Mouse (Mus musculus): ENCODE data around the gene Tob1. TPM values are rescaled to one million over a fixed set of nuclear protein-coding genes. Genes with fewer than 3 reads are reported as not detected.

The Tob1 gene
- polyA plus RNA-seq, 1 experiment from 2014 or later = 22.1 TPM

DNA sequence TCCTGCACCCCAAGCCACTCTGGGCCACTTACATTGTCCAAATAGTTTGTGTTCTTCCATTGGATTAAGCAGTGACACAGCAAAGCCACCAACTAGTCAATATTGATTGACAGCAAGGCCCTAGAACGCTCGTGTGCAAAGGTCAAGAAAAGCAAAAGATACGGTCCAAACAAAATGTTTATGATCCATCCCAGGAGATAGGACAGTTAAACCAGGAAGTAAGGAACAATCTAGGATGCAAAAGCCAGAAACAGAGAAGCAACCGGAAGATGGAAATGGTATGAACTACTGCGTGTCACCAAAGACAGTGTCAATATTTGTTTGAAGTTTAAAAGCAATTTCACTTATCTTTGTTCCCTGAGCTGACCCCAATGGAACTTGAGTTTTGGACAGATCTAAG lies 9.1 kb upstream of the Tob1 start:
- WGBS = 89% methylated on average over 5 of the region's 5 CpGs
- H3K9me3 ChIP-seq = no peaks in the 10 kb centered on the region
- no peak for DNase-seq (ENCODE audit: low spot score)

GRCm38 (mm10) chr11:94203066-94203465 lies 8.2 kb upstream of the Tob1 start:
- no peak overlapping the region for H3K27ac ChIP-seq (replicated peaks)
- WGBS = 66% methylated on average over 3 of the region's 3 CpGs
- H3K36me3 ChIP-seq (replicated peaks) = no peaks in the 10 kb centered on the region
- no peak overlapping the region for H3K4me3 ChIP-seq
- no peak for DNase-seq (ENCODE audit: low spot score)
- H3K9me3 ChIP-seq = no peaks in the 10 kb centered on the region
- 0 out of 2 replicates have a peak, but pooled peaks cover 8% of the 10 kb centered on the region for H3K4me1 ChIP-seq
- no peaks in the 10 kb centered on the region for H3K27me3 ChIP-seq (replicated peaks; ENCODE audit: low read depth, poor library complexity, severe bottlenecking)

More for the DNA sequence above, 9.1 kb upstream of the Tob1 start:
- H3K4me1 ChIP-seq = 0 out of 2 replicates have a peak, but pooled peaks cover 8% of the 10 kb centered on the region
- H3K27me3 ChIP-seq (replicated peaks; ENCODE audit: low read depth, poor library complexity, severe bottlenecking) = no peaks in the 10 kb centered on the region
- no peak overlapping the region for H3K4me3 ChIP-seq
- no peaks in the 10 kb centered on the region for H3K36me3 ChIP-seq (replicated peaks)
- no peak overlapping the region for H3K27ac ChIP-seq (replicated peaks)

DNA sequence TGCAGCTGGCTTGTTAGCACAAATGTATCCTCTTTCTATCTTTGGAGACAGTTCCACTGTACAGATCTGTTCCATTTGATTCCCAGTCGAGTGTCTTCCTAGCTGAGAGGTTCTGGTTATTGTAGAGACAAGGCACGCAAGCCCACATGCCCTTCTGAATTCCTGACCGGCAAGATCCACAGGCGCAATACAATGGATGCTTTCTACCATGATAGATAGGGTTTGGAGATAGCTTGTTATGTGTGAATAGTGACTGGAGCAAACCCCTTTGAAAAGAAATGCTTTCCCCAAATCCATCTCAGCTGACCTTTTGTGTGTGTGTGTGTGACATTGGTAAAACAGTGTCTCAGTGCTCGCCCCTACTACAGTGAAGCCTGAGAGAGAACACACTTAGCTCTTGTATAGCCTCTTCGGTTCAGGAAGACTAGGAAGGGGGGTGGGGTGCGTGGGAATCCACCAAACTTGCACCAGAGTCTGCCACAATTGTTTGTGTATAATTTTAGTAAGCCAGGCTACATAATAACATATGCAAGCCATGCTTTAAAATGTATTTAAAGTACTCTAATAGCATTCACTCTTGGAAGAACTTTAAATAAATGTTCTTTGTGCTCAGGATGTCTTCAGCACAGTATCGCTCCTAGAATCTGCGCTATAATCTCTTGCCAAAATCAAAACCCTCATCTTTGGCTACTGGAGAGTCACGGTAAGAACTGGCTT lies 4.7 kb upstream of the Tob1 start:
- Histone ChIP-seq H3K4me3 (no peak overlapping the region), H3K36me3 (replicated peaks) (no peaks in the 10 kb centered on the region), H3K27me3 (replicated peaks; ENCODE audit: low read depth, poor library complexity, severe bottlenecking) (no peaks in the 10 kb centered on the region), H3K9me3 (no peaks in the 10 kb centered on the region), H3K4me1 (0 out of 2 replicates have a peak, but pooled peaks cover 8% of the 10 kb centered on the region), H3K27ac (replicated peaks) (no peak overlapping the region)
- DNase-seq (ENCODE audit: low spot score) = no peak
- 67% methylated on average over 10 of the region's 10 CpGs for WGBS

DNA sequence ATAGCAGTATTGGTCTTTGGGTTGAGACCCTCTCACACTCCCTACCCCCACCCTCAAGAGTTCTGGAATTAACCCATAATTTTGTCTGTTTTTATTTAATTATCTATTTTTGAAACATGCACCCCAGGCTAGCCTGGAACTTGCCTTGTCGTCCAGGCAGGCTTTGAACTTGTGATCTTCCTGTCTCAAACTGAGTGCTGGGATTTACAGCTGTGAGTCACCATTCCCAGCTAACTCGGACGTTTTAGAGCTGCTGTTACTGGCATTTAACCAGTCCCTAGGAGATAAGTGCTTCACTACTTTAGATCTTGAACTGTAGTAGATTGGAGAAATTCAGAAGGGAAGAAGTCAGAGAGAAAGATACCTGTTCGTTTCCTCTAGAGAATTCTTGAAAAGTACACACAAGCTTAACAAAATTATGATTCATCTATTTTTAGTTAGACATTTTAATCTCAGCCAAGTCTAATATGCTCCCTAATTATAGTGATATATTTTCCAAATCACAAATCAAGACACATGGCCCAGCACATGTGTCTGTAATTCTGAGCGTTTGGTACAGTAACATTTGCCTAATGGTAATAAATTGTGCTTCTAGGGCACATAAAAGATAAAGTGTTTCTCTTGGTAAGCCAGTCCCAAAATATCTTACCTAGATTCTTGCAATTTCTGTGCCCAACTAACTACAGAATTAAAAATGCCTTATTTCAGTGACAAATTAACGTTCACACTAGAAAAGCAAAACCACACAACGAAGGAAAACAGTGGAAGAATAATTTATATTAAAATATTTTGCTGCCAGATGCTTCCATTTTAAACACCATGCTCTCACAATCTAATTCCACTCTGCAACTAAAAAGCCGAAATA lies 2.2 kb upstream of the Tob1 start:
- H3K9me3 ChIP-seq = no peaks in the 10 kb centered on the region
- H3K27ac ChIP-seq (replicated peaks) = no peak overlapping the region

DNA sequence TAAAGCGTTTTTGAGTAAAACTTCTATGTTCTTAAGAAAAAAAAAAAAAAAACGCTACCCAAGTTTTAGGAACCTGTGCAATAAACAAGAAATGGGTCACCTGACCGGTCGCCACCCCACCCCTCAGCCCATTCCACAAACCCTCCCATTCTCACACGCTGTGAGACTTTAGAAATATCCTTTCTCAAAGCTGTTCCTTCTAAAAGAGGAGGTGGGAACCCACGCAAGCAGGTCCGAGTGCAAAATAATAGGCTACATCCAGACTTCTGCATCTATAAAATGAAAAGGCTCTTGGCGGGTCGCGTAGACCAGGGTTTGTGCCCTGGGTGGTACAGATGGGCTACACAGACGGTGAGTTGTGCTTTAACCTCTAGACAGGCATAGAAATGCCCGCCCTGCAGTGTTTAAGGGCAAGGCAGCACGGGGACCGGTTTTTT lies 1.5 kb upstream of the Tob1 start:
- peaks cover 25% of the 10 kb centered on the region for H3K4me1 ChIP-seq
- DNase-seq (ENCODE audit: low spot score) = no peak
- 2% methylated on average over 14 of the region's 14 CpGs for WGBS
- peak overlapping the region; percentile 99 for H3K27ac ChIP-seq (replicated peaks)
- no peaks in the 10 kb centered on the region for H3K9me3 ChIP-seq
- H3K27me3 ChIP-seq (replicated peaks; ENCODE audit: low read depth, poor library complexity, severe bottlenecking) = no peaks in the 10 kb centered on the region
- peaks cover 13% of the 10 kb centered on the region for H3K36me3 ChIP-seq (replicated peaks)
- H3K4me3 ChIP-seq = peak overlapping the region; percentile 97

More for the DNA sequence above, 2.2 kb upstream of the Tob1 start:
- Histone ChIP-seq H3K4me1 (peaks cover 21% of the 10 kb centered on the region), H3K4me3 (peak overlapping the region; percentile 97), H3K27me3 (replicated peaks; ENCODE audit: low read depth, poor library complexity, severe bottlenecking) (no peaks in the 10 kb centered on the region), H3K36me3 (replicated peaks) (peaks cover 7% of the 10 kb centered on the region)
- no peak for DNase-seq (ENCODE audit: low spot score)
- WGBS = 53% methylated on average over 8 of the region's 8 CpGs

DNA sequence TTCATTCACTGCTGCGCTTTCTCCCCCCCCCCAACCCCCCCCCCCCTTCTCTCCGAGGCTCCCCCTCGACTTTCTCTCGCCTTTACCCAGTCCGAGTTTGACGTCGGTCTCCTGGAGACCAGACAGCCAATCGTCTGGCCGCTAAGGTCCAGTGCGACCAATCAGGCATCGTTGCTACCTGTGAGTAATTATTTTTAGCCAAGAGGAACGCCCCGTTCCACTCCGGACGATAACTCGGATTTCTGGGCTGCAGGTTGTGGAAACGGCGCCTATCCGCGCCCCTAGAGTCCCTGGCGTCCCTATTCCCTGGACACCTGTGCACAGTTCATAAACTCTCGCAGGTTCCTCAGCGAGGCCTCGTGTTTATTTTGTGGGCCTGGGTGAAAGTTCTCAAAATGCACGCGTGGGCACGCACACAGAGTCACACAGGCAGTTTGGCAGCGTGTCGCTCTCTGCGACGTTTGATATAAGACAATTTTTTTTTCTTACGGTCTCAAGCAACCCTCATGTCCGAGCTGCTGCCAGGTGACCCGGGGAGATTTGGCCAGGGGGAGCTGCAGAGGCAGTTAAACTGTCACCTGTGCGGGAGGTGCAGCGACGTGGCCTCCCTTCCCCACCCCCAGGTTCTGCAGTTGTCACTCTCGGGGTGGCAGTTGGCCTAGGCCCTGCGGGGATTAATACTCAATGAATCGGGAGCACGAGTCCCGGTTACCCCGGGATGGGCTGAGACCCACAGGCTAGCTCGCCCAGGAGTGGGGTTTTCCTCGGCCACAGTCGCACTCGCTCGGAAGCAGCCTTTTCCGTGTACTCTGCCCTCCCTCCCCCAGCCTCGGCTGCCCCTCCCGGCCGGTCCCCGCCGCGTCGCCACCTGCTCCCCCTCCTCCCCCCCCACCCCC lies 815 bp upstream of the Tob1 start:
- Histone ChIP-seq H3K27me3 (replicated peaks; ENCODE audit: low read depth, poor library complexity, severe bottlenecking) (no peaks in the 10 kb centered on the region), H3K36me3 (replicated peaks) (peaks cover 15% of the 10 kb centered on the region), H3K9me3 (no peaks in the 10 kb centered on the region), H3K4me1 (peaks cover 26% of the 10 kb centered on the region), H3K27ac (replicated peaks) (peak overlapping the region; percentile 99), H3K4me3 (peak overlapping the region; percentile 97)
- under 1% methylated on average over 54 of the region's 56 CpGs for WGBS
- peak; percentile 93 for DNase-seq (ENCODE audit: low spot score)

- H3K9me3 ChIP-seq = no peaks in the 10 kb centered on the region
- peak overlapping the region; percentile 99 for H3K27ac ChIP-seq (replicated peaks)
- H3K4me3 ChIP-seq = peak overlapping the region; percentile 97
- DNase-seq (ENCODE audit: low spot score) = peak; percentile 88
- H3K36me3 ChIP-seq (replicated peaks) = peaks cover 19% of the 10 kb centered on the region
- peaks cover 30% of the 10 kb centered on the region for H3K4me1 ChIP-seq
- WGBS = 1% methylated on average over 60 of the region's 61 CpGs
- no peaks in the 10 kb centered on the region for H3K27me3 ChIP-seq (replicated peaks; ENCODE audit: low read depth, poor library complexity, severe bottlenecking)
Measured at GRCm38 (mm10) chr11:94211651-94212488, 616 bp downstream of the Tob1 start.

DNA sequence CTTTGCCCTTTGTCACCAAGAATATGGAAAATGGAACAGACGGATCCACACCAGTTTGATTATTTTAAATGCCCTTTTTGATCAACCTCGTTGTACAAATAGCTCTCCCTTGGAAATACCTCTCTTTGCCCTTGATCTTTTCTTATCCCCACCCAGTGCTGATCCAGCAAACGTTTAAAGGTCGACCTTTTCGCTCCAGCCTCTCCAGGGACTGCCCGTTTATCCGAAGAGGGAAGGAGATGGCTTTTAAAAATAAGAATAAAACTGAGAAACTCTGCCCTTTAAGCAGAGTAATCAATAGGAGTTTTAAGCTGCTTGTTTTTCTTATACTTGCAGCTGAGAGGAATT lies 1.2 kb downstream of the Tob1 start:
- no peak for DNase-seq (ENCODE audit: low spot score)

DNA sequence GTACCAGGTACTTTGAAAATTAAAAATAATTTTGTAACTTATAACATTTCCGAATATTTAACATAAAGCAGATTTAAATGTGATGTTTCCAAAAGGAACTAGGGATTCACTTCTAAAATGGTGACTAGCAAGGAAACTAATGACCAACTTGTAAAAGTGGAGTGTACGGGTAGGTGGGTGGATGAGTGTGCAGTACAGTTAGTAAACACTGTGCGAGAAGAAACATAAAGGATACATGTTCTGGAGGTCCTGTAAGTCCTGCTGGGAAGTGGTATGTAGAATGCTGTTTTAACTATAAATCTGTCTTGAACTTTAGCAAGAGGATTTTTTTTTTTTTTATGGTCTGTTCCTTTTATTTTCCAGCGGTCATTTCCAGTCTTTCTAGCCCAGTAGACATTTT lies 1.7 kb downstream of the Tob1 start:
- peaks cover 19% of the 10 kb centered on the region for H3K36me3 ChIP-seq (replicated peaks)
- no peak for DNase-seq (ENCODE audit: low spot score)
- H3K27ac ChIP-seq (replicated peaks) = no peak overlapping the region
- WGBS = 77% methylated on average over 4 of the region's 4 CpGs
- no peaks in the 10 kb centered on the region for H3K27me3 ChIP-seq (replicated peaks; ENCODE audit: low read depth, poor library complexity, severe bottlenecking)
- H3K4me3 ChIP-seq = peak overlapping the region; percentile 97
- H3K9me3 ChIP-seq = no peaks in the 10 kb centered on the region
- H3K4me1 ChIP-seq = peaks cover 34% of the 10 kb centered on the region

More for the DNA sequence above, 1.2 kb downstream of the Tob1 start:
- 1% methylated on average over 7 of the region's 7 CpGs for WGBS
- Histone ChIP-seq H3K27me3 (replicated peaks; ENCODE audit: low read depth, poor library complexity, severe bottlenecking) (no peaks in the 10 kb centered on the region), H3K4me1 (peaks cover 34% of the 10 kb centered on the region), H3K36me3 (replicated peaks) (peaks cover 19% of the 10 kb centered on the region), H3K9me3 (no peaks in the 10 kb centered on the region), H3K27ac (replicated peaks) (peak overlapping the region; percentile 99), H3K4me3 (peak overlapping the region; percentile 97)

- no peak for DNase-seq (ENCODE audit: low spot score)
- Histone ChIP-seq H3K4me1 (peaks cover 43% of the 10 kb centered on the region), H3K4me3 (peak overlapping the region; percentile 17; the same call in 1 of the 2 replicates), H3K36me3 (replicated peaks) (peaks cover 19% of the 10 kb centered on the region), H3K27ac (replicated peaks) (no peak overlapping the region), H3K27me3 (replicated peaks; ENCODE audit: low read depth, poor library complexity, severe bottlenecking) (no peaks in the 10 kb centered on the region), H3K9me3 (no peaks in the 10 kb centered on the region)
- 91% methylated on average over 29 of the region's 29 CpGs for WGBS
Measured at GRCm38 (mm10) chr11:94213735-94214594, 2.7 kb downstream of the Tob1 start.

- Histone ChIP-seq H3K4me1 (peaks cover 43% of the 10 kb centered on the region), H3K4me3 (no peak overlapping the region), H3K36me3 (replicated peaks) (peaks cover 19% of the 10 kb centered on the region), H3K27me3 (replicated peaks; ENCODE audit: low read depth, poor library complexity, severe bottlenecking) (no peaks in the 10 kb centered on the region), H3K9me3 (no peaks in the 10 kb centered on the region), H3K27ac (replicated peaks) (no peak overlapping the region)
- WGBS = 94% methylated on average over 3 of the region's 3 CpGs
- no peak for DNase-seq (ENCODE audit: low spot score)
Measured at GRCm38 (mm10) chr11:94215581-94215980, 4.3 kb downstream of the Tob1 start.
